Mouse (Mus musculus) retina, postnatal 7 days (tissue): Measurements from ENCODE around the gene Actr1a.

Source experiments
- DNase-seq: peaks from one replicate; pipeline ENCODE4 v3.0.0-alpha.2; 2012; ENCODE audit warnings: low read depth, low spot score

The Actr1a gene

DNA sequence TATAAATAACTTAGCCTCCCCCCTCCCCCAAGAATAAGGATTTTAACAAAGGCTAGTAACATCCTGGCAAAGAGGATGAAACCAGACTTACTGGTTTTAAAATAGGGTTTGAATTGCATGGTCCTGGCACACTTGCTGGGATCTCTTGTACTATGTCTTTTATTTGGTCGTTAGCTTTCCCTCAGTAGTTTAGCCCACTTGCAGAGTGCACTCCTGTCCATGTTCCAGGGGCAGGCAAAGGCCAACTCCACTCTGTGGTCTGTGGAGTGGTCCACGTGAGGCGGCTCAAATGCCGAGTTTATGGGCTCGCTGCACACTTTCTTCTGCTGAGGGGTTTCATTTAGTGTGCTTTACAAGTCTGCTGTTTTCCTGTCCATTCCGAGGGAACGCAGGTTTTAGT, 4.3 kb upstream of the Actr1a start:
- DNase-seq, result no peak

DNA sequence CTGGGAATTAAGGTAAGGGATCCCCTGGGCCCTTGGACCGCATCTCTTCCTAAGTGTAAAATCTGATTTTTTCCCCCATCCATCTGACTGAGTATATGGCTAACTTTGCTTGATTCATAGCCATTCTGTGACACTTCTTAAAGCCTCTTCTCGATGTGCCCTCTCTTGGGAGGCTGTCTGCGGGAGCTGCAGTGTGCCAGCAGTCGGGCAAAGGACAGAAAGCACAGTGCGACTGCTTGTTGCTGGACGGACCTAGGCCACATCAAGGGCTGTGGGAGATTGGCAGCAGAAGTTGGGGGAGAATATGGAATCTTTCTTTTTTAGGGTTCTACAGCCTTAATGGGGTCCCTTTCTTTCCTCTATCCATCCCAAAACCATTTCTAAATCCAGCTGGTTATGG, 3.8 kb upstream of the Actr1a start:
- DNase-seq, result no peak

GRCm38 (mm10) chr19:46398401-46398800, 2.9 kb upstream of the Actr1a start:
- no peak for DNase-seq

DNA sequence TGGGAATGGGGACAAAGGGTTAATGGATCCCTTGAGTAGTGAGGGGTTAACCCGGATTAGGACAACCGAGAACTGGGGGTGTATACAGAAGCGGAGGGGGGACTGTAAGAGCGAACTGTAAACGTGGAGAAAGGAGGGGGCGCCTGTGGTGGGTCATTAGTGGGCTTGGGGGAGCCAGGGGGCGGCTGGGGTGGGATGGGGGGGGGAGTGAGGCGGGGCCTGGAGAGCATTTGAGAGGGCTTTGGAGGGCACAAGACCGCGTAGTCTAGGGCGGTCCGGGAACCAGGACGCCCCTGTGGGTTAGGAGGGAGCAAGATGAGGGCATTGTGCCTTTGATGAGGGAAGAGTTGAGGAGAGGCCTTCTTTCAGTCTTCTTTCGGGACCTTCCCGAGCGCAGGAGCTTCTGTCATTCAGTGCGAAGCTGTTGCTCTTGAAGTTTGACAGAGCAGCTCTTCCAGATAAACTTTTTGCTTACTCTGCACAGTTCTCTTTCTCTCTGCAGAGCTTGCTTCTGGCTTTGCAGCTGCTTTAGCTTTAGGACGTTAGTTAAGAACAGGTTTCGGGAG, 2.0 kb upstream of the Actr1a start:
- no peak for DNase-seq

DNA sequence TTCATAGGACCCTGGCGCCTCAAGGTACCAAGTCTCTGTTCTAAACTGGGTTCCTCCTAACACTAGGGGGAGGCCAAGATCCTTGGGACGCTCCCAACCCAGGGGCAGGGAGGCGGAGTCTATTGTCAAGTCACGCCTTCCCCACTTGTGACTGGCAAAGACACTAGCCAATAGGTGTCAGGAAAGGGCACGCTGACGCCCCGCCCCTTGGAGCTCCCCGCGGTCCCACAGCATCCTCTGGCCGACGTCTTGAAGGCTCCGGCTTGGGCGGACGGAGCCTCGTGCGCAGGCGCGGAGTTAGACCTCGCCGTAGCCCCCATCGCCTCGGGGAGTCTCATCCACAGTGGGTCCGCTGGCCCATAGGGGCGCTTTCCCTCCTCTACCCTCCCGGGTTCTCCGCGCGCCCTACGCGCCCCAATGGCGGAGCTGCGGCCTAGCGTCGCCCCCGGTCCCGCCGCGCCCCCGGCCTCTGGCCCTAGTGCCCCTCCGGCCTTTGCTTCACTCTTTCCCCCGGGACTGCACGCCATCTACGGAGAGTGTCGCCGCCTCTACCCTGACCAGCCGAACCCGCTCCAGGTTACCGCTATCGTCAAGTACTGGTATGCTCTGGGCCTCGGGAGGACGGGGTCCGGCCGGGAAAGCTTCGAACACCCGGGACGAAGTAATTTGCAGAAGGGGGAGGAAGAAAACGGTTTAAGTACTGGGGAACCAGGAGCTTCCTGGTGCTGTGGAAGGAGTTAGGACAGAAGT, 1.3 kb upstream of the Actr1a start, which contains the start of gene Sufu:
Gene Sufu, plus strand, starts transcription at position 211 of the 750 bp plus-strand sequence.
- DNase-seq, result peak; percentile 98

DNA sequence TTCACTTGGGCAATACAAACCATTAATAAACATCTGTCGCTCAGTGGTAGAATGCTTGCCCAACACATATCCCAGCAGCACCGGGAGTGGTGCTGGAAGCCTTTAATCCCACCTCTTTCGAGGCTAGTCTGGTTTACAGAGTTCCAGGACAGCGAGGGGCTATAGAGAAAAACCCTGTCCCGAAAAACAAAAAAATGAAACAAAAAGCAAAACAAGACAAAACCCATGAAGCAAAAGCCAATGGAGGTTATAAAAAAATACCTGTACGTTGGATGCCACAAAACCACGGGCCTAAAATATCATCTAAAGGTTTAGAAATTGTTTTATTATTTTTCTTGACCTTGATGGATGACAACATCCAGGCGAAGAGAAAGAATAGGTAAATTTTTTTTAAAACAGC, 561 bp upstream of the Actr1a start:
- no peak for DNase-seq

DNA sequence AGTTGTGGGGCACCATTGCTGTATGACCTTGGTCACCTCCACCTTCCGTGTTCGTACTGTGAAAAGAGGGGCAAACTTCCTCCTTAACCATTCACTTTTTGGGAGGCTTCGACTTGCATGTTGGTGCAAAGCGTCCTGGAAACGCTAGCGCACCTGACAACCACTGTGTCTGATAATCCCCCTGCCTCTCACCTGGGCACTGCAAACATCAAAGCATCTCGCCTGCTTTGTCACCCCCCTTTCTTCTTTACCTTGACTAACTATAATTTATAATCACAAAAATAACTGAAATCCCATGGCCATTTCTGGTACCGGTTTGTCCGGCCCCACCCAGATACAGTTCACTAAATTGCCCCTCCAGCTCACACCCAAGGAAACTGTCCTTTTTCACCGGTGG, 838 bp downstream of the Actr1a start:
- DNase-seq, result no peak

- DNase-seq, result no peak
Observed at GRCm38 (mm10) chr19:46392018-46392417, 3.5 kb downstream of the Actr1a start.

DNA sequence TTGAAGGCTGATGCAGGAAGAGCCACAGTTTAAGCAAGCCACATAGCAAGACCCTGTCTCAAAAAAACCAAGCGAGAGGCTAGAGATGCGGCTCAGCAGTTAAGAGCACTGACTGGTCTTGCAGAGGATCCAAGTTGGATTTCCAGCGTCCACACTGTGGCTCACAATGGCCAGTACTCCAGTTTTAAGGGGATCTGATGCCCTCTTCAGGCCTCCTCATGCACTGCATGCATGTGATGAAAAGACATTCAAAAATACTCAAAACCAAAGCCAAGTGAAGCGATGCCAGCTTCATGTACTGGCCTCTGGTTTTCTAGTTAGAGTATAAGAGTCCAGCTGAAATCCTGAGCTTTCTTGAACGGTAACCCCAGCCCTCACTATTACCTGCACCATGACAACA, 5.7 kb downstream of the Actr1a start:
- no peak for DNase-seq

- DNase-seq, result no peak
Observed at GRCm38 (mm10) chr19:46382275-46382674, 13.3 kb downstream of the Actr1a start.

- DNase-seq, result no peak
Observed at GRCm38 (mm10) chr19:46375891-46376290, 19.7 kb downstream of the Actr1a start.

- DNase-seq, result no peak
Observed at GRCm38 (mm10) chr19:46375489-46375888, 20.1 kb downstream of the Actr1a start.

- no peak for DNase-seq
Observed at GRCm38 (mm10) chr19:46374477-46375088, 21.0 kb downstream of the Actr1a start.

GRCm38 (mm10) chr19:46369204-46369603, 26.3 kb downstream of the Actr1a start:
- DNase-seq, result peak; percentile 37

DNA sequence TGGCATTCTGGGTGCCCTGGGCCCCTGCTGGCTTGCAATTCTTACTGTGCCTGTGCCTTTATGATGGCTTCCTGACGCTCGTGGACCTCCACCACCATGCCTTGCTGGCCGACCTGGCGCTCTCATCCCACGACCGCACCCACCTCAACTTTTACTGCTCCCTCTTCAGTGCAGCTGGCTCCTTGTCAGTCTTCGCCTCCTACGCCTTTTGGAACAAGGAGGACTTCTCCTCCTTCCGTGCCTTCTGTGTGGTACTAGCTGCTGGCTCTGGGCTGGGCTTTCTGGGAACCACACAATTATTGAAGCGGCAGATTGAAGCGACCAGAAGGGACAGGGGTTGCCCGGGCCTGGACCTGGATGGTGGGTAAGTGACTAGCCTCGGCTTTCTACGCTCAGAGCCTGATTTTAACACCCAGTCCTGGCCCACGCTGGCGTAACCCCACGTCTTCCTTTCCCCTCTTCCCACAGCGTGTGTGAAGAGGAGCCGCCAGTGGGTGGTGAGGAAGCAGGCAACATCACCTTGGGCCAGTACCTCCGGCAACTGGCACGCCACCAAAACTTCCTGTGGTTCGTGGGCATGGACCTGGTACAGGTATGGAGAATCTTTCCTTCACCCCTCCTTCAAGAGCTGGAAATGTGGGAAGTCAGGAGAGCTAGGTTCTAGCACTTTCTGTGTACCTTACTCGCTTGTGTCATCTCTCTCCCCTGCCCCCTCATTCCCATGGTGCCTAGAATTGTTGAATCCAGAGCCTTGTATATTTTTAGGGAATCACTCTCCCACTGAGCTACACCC, 27.6 kb downstream of the Actr1a start:
- no peak for DNase-seq

- no peak for DNase-seq
Observed at GRCm38 (mm10) chr19:46363294-46364009, 32.1 kb downstream of the Actr1a start.

DNA sequence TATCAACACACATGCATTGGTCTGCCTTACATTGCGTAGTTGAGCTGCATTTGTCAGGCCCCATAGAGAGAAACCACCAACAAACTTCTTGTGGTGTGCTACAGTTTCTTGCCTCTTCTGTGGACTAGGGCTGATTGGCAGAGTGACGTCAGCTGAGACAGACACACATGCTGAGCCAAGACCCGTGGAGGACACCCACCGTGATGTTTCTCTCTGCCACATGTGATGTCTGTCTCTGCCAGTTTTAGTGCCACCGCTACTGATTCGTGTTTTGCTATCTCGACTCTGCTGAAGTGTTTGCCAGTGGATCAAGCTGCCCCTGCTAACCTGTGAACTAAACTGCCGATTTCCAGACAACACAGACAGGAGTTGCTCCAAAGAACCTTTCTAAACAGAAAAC, 33.4 kb downstream of the Actr1a start:
- no peak for DNase-seq

- no peak for DNase-seq
Observed at GRCm38 (mm10) chr19:46358381-46358780, 37.2 kb downstream of the Actr1a start.

DNA sequence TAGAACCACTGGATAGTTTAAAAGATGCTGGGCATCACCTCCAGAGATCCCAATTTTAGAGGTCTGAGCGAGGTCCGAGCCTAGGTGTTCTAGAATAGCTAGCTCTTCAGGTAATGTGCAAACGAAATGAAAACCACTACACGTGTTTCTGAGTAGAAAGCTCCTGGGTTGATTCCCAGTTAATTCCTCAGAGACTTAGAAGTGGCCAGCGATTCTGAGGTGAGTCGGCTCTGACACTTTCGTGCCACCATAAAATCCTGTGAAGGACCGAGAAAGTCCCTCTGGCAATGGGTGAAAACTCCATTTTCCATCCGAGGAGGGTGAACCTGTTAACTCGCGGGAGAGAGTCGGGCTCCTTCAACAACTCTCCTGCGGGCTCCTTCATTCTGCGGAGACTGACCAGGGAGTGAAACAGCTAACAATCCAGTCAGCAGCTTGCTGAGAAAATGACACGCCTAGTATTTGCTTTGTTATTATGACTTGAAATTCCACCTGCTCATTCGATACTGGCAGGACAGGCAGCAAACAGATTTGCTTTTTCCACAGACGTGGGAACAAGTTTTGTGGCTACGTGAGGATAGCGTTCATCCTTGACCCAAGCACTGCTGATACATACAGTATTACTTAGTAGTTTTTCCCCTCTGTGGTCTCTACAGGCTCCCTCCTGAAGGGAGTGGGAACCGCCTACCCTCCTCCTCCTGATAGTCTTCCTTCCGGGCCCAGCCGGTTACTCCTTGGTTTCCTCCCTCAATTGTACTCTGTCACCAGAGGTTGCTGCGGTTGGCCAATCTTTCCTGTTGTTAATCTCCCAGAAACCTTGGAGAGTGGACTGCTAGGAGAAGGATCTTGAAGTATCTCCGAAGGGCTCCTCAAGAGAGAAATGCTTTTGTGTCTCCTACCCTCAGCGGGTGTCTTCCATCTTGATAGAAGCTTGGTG, 37.9 kb downstream of the Actr1a start:
- DNase-seq, result no peak

- DNase-seq, result peak; percentile 83
Observed at GRCm38 (mm10) chr19:46356701-46357138, 38.8 kb downstream of the Actr1a start.
